Mouse (Mus musculus) urinary bladder, postnatal 4 days (tissue): Measurements from ENCODE around the gene Hspg2.
A peak's percentile ranks its signal among the peaks of the same experiment; 100 is the strongest.

Source experiments
- DNase-seq, 2 experiments: peaks; one replicate each; pipeline ENCODE4 v3.0.0; 2021 to 2022; ENCODE audit warnings: low spot score in 2 of 2

Gene Hspg2

GRCm38 (mm10) chr4:137480191-137480992 is 11.8 kb downstream of the Hspg2 start:
- DNase-seq: no peak

GRCm38 (mm10) chr4:137480993-137481340 is 12.4 kb downstream of the Hspg2 start:
- DNase-seq: no peak

GRCm38 (mm10) chr4:137481381-137482030 is 12.9 kb downstream of the Hspg2 start:
- DNase-seq: no peak

GRCm38 (mm10) chr4:137483871-137484270 is 15.3 kb downstream of the Hspg2 start:
- no peak for DNase-seq

DNA sequence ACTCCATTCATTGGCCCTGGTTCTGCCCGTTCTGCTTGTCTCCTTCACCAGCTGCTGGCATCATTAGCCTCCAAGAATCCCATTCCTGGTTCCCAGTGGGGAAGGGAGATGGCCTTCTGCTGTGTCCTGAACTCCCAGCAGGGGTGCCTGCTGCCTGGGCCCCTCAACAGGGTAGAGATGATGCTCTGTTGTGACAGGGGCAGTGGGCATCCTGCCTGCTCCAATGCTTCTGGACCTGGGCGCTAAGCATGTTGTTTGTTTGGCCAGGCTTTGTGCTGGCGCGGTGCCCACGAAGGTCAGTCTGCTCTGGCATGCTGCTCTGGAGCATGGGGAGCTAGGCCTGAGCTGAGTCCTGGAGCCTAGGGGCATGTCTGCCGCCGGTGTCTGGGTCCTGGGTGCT is 16.0 kb downstream of the Hspg2 start:
- peak; percentile 52 to 74 for DNase-seq

GRCm38 (mm10) chr4:137485258-137485960 is 16.8 kb downstream of the Hspg2 start:
- no peak for DNase-seq

GRCm38 (mm10) chr4:137486081-137487014 is 17.8 kb downstream of the Hspg2 start:
- DNase-seq: no peak

GRCm38 (mm10) chr4:137487286-137488000 is 18.9 kb downstream of the Hspg2 start:
- peak; percentile 75 to 76 for DNase-seq

DNA sequence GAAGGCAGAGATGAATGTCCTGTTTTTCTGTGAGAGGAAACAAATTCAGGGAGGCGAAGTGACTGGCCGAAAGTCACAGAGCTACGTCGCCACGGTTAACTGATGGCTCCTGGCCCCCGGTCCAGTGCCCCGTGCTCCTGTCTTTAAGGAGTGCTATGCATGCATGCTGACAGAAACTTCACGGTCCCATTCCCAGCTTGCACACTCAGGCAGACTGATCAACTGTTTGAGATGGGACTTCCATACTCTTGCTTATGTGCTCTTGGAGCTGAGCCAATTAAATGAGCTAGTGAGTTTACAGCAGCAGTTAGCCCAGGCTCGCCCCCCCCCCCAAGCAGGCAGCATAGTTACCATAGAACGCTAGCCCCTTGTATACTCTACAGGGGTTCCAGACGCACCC is 19.5 kb downstream of the Hspg2 start:
- no peak for DNase-seq

DNA sequence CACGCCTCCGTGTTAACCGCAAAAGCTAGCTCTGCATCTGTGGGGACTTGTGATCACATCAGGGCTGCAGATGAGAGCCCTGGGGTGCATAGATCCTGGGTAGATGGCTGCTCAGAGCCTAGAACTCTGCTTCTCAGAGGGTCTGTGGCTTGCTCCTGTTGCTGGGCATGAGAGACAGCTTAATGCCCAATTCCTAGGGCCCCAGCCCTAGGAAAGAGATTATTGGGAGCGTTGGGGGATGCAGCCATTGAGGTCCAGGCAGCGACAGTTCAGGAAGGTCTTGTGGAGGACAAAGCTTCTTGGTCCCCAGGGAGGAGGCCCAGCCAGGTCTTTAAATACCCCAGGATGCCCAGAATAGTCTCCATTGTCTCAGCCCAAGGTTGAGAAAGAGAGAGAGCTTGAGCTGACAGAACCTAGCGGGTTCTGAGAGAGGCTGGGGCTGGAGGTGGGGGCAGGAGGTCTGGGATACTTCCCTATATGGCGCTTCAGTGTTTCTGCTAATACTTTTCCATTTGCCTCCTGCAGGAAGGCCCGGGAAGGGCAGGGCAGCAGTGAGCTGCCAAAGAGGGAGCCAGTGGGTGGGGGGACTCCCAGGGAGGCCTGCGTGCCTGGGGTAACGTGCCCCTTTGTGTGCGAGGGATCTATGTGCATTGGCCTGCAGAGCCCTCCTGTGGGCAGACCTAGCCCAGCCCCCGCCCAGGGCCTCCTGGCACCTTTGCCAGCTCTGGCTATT is 20.2 kb downstream of the Hspg2 start:
- DNase-seq: peak; percentile 72 to 76

- no peak for DNase-seq
Measured at GRCm38 (mm10) chr4:137489996-137490395, 21.4 kb downstream of the Hspg2 start.

- no peak for DNase-seq
Measured at GRCm38 (mm10) chr4:137492563-137492962, 24.0 kb downstream of the Hspg2 start.

DNA sequence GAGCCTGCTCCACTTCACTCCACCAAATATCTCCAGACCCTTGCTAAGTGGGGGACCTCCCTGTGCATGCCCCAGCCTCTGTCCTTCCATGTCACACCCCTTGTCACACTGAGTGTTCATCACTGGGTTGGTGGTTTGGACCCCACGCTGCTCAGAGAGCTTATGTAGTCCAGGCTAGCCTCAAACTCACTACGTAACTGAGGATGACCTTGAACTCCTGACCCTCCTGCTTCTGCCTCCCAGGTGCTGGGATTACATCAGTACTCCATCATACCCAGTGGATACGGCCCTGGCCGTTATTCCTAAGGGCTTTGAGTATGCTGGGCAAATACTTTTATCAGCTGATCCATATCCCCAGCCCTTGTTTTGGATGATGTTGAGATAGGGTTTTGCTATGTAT is 24.6 kb downstream of the Hspg2 start:
- no peak for DNase-seq

GRCm38 (mm10) chr4:137494751-137495500 is 26.4 kb downstream of the Hspg2 start:
- peak in 1 of 2 experiments; percentile 47 for DNase-seq

- no peak for DNase-seq
Measured at GRCm38 (mm10) chr4:137495501-137496100, 27.0 kb downstream of the Hspg2 start.

GRCm38 (mm10) chr4:137497367-137497766 is 28.8 kb downstream of the Hspg2 start:
- peak in 1 of 2 experiments; percentile 56 for DNase-seq

- peak in 1 of 2 experiments; percentile 55 for DNase-seq
Measured at GRCm38 (mm10) chr4:137497892-137498722, 29.5 kb downstream of the Hspg2 start.
